Mouse (Mus musculus) erythroid progenitor cell, adult 5-6 weeks (primary cell): ENCODE data around the gene Tmem53. TPM values are rescaled to one million over a fixed set of nuclear protein-coding genes. Genes with fewer than 3 reads are reported as not detected.
A peak's percentile ranks its signal among the peaks of the same experiment; 100 is the strongest.

ENCODE experiments used
- ATAC-seq: replicated peaks from 2 replicates; pipeline ENCODE4 v1.8.0; 2016; ENCODE audit warnings: moderate number of reproducible peaks, mild to moderate bottlenecking, moderate TSS enrichment, inconsistent platforms; ENCODE audit not compliant: poor library complexity, low FRiP score, severe bottlenecking
- total RNA-seq, 2 experiments: library from RNA; stranded (forward) in 1 of 2; stranded (reverse) in 1 of 2; fragments of 150-400 nt in 1 of 2; fragments of 186-747, 209-891 nt in 1 of 2; gene quantifications; 2 replicates each; pipeline versions ENCODE4 v1.2.3 to v1.2.4; 2015 to 2017; ENCODE audit warnings: low replicate concordance in 2 of 2

Gene Tmem53
- total RNA-seq (2015; ENCODE audit: low replicate concordance), result 8.4 TPM in 1 of 2 replicates, not detected in the other
- 0.39 TPM in 1 of 2 replicates, not detected in the other for total RNA-seq (2017; ENCODE audit: low replicate concordance)

GRCm38 (mm10) chr4:117251801-117252316, at the start of gene Tmem53, which contains the start of gene Armh1:
Tmem53 (plus strand) TSS chr4:117251951.
Armh1 (minus strand) TSS chr4:117252125.
- ATAC-seq, result peak; percentile 100

- ATAC-seq, result peak; percentile 68
Measured at GRCm38 (mm10) chr4:117202046-117202991, 49.4 kb upstream of the Tmem53 start.

- no peak for ATAC-seq
Measured at GRCm38 (mm10) chr4:117202992-117203354, 48.8 kb upstream of the Tmem53 start.

- no peak for ATAC-seq
Measured at GRCm38 (mm10) chr4:117209592-117209991, 42.2 kb upstream of the Tmem53 start.

GRCm38 (mm10) chr4:117210147-117211074, 41.3 kb upstream of the Tmem53 start:
- peak; percentile 67; the same call in 1 of the 2 replicates for ATAC-seq

- no peak for ATAC-seq
Measured at GRCm38 (mm10) chr4:117214250-117214649, 37.5 kb upstream of the Tmem53 start.

- ATAC-seq, result no peak
Measured at GRCm38 (mm10) chr4:117217029-117217428, 34.7 kb upstream of the Tmem53 start.

- ATAC-seq, result peak; percentile 77
Measured at GRCm38 (mm10) chr4:117218517-117219219, 33.1 kb upstream of the Tmem53 start.

- no peak for ATAC-seq
Measured at GRCm38 (mm10) chr4:117220741-117221515, 30.8 kb upstream of the Tmem53 start.

- ATAC-seq, result no peak
Measured at GRCm38 (mm10) chr4:117221836-117222235, 29.9 kb upstream of the Tmem53 start.

- no peak for ATAC-seq
Measured at GRCm38 (mm10) chr4:117223001-117223400, 28.8 kb upstream of the Tmem53 start.

GRCm38 (mm10) chr4:117224122-117224521, 27.6 kb upstream of the Tmem53 start:
- ATAC-seq, result no peak

GRCm38 (mm10) chr4:117225250-117225649, 26.5 kb upstream of the Tmem53 start:
- no peak for ATAC-seq

- ATAC-seq, result no peak
Measured at GRCm38 (mm10) chr4:117229590-117229989, 22.2 kb upstream of the Tmem53 start.

GRCm38 (mm10) chr4:117230331-117230730, 21.4 kb upstream of the Tmem53 start:
- ATAC-seq, result no peak

GRCm38 (mm10) chr4:117231208-117231607, 20.5 kb upstream of the Tmem53 start:
- no peak for ATAC-seq

GRCm38 (mm10) chr4:117234166-117234741, 17.5 kb upstream of the Tmem53 start:
- ATAC-seq, result no peak

GRCm38 (mm10) chr4:117235822-117236221, 15.9 kb upstream of the Tmem53 start:
- ATAC-seq, result no peak
